Mouse (Mus musculus): ENCODE results near the gene Nup88.

Gene Nup88

DNA sequence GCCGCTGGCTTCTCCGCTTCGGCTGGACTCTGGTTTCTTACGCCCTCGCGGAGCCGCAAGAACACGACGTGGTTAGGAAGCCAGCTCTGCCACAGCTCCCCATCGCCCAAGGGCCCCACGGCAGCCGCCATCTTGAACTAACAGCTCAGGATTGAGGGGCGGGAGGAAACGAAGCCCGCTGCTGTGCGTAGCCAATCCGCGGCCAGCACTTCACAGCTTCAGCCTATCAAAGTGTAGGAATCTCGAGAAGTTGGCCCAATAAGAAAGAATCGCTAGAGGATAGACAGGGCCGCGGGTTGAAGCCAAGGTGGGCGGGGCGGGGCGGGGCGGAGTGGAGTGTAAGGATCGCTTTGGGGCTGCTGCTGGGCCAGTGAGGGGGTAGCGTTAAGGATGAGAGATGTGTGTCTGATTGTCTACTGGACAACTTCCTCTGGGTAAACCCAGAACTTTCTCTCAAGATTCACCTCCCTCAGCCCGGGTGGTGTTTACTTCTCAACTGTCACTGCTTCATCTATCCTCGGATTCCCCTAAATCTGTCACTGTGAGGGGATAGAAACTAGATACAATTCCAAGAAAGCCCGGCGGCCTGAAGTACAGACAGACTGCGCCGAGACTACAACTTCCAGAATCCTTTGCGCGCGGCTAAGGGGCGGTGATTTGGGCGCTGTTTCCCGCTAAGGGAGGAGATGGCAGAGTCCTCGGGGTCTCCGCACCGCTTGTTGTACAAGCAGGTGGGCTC is at the start of gene Nup88, which contains the start of gene Rpain:
Gene Nup88, minus strand, starts transcription at position 153 of the 739 bp plus-strand sequence.
Gene Rpain, plus strand, starts transcription at position 393 of the 739 bp plus-strand sequence.
- DNase-seq (ENCODE audit: low spot score) = peak; percentile 92

DNA sequence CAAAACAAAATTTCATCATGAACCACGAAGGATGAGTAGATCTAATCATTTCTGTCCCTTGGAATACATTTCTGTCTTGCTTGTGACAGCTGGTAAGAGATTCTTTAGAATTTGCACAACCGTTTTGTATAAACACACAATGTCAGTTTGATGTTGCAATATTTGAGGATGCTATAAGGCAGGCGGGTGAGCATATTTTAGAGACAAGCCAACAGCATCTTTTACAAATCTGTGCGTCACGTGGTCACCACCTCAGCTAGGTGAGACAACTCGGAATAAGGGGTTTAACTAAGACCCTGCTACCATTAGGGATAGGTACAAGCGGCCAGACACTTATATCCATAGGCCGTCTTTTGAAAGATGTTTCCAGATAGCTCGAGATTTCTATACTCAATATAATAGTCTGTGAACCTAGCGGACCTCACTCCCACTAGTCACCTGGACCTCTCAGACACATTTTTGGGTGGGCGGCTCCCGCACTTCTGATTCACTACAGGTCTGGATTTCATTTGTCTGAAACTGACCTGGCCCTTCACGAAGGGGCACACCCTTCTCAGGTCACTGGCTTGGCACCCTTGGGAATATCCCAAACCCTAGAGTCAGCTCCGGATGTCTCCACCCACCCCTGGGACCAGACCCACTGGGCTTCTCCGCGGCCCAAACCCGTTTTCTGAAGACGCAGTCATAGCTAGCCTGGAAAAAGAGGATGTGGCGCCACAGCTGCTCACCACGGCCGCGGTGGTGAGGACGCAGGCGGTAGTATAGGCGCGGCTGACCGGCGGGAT is 48.8 kb upstream of the Nup88 start:
- DNase-seq (ENCODE audit: low spot score) = no peak

DNA sequence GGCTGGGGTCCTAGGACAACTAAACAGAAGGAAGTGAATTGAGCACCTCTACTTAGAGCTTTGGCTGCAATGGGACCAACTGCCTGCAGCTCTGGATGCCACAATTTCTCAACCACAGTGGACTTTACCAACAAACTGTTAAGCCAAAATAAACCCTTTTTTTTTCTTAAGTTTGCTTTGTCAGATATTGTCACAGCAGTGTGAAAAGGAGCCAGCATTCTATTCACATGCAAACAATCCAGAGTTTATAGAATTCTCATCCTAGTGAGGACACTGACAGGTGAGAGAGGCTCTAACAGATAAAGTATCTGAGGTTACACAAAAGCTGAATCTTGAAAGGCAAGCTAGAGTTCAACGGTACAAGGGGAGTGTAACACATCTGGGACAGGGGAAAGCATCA is 47.3 kb upstream of the Nup88 start:
- DNase-seq (ENCODE audit: low spot score) = no peak

DNA sequence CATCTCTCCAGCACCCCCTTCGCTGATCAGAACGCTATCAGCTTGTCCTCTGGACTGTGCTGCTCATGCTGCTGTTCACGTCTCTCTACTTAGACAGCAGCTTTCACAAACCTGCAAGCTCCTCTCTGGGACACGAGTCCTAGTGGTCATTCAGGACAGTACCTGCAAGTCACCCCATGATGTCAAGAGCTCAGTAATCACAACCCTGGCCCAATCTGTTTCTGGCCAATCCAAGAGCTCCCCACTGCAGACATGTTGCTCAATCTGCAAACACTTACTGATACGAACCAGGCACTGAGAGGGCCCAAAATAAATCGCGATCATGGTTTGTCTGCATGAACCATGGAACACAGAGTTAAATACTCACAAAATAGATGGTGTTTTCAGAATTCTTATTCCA is 43.0 kb upstream of the Nup88 start:
- no peak for DNase-seq (ENCODE audit: low spot score)

DNA sequence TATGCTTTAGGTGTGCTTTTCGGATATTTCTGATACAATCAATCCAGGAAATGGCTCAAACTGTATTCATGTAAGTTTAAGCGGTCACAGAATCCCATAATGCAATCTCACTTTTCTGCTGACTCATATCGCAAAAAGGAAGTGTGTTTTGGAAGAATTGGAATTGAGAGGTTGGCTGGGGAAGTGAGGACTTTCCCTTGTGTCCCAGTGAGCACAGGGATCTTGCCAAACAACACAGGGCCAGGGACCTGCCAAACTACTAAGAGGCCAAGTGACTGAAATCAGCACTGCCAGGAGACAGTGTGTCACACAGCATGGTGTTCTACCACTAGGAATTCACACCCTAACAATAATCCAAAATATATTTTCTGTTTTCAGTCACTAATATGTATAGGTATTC is 38.5 kb upstream of the Nup88 start:
- no peak for DNase-seq (ENCODE audit: low spot score)

DNA sequence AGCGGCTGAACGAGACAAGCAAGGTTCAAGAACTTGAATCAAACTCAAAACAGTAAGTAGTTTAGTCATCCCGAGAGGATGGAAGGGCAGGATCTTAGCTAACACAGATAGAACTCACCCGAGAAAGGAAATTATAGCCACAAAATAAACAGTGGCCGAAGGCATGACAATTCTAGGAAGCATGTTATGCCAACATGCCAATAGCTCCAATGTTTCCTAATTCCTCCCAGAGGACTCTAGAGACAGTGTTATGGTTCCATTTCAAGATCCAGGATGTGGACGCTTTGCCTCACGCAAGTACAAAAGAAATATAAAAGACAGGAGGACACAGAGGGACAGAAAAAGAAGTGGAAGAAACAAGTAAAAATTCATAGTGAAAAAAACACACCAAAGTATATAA is 38.1 kb upstream of the Nup88 start:
- no peak for DNase-seq (ENCODE audit: low spot score)

DNA sequence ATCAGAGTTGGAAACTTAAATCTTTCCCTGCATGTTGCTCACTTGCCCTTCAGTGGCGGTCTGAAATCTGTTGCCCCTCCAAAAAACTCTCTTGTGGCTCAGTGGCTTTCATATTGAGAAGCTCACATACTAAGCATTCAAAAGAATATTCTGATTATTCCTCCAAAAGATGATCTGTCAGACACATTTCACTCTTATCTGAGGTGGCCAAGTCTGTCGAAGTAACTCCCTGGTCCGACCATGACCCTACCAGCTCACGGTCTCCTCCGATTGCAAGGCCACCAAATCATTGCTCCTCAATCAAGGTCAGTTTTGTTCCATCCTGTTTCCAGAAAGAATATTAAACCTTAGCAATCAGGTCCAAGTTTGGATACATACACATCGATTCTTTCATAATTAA is 37.3 kb upstream of the Nup88 start:
- no peak for DNase-seq (ENCODE audit: low spot score)

DNA sequence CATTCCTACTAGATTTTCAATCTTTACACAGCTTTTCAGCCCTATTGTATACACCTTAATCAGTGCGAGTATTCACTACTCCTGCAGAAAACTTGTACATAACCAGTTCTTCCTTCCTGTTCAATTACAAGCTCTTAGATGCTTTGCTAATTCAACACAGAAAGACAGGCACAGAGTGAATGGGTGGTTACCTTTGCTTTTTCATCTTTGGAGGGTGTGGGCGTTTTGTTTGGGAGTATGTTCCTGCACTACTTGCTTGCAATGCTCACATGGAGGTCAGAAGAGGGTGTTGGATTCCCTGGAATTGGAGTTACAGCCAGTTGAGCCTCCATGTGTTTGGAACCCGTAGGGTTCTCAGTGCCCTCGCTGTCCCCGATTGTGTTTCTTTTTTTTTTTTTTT is 35.3 kb upstream of the Nup88 start:
- DNase-seq (ENCODE audit: low spot score) = no peak

DNA sequence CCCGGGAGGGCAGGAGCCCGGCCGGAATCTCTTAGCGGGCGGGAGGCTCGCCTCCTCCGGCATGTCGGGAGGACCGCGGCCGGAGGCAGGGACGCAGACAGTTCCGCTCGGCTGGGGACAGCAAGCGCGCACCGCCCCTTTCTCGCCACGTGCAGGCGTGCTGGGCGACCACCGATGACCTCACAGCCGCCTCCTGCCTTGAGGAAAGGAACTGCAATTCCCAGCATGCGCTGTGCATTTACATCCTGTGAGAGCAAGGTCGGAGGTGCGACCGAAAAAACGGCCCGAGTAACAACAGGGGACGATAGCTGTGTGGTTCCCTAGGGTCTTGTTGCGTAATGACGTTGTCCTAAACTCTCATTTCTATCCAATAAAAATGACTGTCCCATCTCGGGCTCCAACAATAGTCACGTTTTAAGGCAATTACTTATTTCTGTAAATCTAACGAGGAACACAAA is 34.6 kb upstream of the Nup88 start, which contains the start of gene Dhx33:
Gene Dhx33, minus strand, starts transcription at position 122 of the 458 bp plus-strand sequence.
- peak; percentile 96 for DNase-seq (ENCODE audit: low spot score)

DNA sequence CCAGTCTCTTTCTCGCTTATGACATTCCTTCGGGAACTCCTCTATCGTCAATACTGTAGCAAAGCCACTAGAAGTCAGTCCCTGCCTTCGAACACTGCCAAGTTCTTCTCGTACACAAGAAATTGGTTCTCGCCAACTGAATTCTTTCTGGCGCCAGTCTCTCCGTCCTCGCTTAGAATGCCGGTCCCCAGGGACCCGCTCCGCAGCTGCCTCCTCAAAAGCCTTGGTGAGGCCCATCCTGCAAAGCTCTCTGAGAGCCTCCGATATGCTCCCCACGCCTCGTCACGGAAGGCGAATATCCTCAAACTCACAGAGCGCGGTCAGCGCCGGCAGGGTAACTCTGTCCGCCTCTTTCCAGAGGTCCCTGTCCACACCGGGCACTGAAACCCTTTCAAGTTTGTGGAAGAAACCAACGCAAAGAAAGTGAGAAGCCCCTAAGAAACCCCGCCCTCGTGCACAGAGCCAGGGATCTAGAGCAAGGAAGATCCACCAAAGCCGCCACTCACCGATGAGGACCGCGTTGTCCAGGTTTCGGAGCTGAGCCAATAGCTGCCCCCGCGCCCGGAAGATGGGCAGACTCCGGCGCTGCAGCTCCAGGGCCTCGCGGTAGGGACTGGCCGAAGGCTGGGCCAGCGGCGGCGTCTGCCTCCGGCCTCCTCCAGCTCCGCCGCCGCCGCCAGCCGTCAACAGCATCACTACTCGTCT is 34.0 kb upstream of the Nup88 start:
- no peak for DNase-seq (ENCODE audit: low spot score)

DNA sequence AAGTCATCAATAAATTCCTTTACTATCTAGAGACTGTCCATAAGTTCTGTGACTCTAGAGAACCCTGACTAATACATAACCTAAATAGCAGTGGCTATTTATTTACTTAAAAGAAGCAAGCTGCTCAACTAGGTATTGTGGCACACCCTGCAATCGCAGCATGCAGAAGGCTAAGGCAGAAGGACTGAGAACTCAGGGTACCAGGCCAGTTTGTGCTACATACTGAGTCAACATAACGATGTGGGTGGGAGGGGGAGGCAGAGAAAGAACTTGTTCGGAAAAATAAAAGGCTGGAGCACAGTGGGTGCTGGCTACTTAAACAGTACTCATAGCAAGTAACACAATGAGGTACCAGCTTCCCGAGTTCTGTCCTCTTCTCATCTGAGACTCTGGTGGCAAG is 31.4 kb upstream of the Nup88 start:
- no peak for DNase-seq (ENCODE audit: low spot score)

DNA sequence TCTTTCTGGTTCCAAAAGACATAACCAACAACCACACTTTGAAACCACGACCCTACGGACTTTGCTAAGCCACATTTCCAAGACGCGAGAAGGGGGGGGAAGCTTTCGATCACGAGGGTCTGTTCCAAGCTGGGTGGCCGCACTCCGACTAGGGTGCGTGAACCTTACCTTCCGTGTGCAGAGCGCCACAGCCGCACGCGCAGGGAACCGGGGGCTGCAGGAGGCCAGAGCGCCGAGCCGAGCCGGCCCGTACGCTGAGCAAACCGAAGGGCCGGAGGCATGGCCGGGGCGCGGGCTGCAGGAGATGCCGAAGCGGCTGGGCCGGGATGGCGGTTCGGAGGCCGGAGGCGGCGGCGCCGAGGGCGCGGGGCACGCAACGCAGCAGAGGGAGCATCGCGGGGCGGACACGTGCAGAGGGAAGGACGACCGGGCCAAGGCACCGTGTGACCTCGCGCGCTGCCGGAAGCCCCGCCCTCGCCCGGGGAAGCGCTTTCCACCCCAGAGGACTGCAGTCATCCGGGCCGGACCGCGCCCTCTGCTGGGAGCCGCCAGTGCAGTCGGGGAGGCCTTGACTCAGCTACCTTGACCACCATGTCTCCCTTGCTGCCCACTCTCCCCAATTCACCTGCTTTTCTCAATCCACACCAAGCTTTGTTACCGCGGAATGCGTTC is 12.9 kb upstream of the Nup88 start, which contains the start of gene C1qbp:
Gene C1qbp, minus strand, starts transcription at position 470 of the 672 bp plus-strand sequence.
- peak; percentile 96 for DNase-seq (ENCODE audit: low spot score)

DNA sequence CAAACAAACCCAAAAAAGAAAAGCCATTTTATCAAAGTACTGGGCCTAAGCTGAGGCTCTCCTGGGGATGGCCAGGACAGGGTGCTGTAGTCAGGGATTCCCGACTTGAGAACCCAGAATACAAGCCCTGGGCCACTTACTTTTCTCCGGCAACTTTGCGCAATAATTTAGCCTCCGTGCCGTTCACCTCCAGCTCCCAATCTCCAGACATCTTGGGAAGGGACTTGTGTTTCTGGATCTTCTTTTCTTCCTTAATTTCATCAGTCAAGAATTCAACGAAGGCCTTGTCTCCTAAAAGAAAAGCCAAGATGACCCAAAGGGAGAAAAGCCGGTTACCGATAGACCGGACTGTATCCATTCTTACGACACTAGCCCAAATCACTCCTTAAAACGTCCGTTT is 12.3 kb upstream of the Nup88 start:
- no peak for DNase-seq (ENCODE audit: low spot score)

DNA sequence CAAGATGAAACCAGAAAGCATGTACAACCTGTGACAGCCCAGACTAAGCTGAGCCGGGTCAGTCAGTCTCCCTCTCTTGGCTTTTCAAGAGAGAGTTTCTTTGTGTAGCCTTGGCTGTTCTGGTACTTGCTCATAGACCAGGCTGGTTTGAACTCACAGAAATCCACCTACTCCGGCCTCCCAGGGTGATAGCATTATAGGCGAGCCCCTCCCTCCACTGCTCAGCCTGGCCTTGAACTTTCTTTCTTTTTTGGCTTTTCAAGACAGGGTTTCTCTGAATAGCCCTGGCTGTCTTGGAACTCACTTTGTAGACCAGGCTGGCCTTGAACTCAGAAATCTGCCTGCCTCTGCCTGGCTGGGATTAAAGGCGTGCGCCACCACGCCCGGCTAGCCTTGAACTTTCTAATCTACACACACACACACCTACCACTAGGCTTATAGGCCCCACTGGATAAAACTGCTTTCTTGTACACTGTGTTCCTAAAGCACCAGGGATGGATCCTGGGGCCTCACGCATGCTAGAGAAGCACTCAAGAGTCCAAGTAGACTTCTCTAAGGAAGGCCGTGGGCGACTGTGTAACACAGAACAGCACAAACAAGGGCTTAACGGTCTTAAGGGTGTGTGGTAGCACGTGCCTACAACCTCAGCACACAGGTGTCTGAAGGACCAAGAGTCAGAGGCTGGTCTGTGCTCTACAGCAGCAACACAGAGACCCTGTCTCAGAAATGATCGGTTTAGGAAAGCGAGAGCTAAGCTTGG is 11.2 kb upstream of the Nup88 start:
- DNase-seq (ENCODE audit: low spot score) = no peak

DNA sequence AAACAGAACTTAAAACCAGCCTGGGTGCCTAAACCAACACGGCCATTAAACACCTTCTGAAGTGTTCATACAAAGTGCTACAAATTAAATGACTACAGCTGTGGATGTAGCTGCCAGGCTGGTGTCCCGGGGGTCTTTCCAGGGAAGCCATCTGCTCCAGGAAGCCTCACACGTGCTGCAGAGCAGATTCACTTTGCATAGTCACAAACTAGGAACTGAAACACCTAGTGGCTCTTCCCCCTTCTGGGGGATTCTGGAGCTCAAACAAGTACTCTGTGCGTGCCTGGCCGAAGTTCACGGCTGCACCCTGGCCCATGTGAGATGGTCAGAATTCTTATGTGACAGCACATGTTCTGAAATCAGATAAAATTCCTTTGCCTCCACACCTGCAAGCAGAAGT is 10.5 kb upstream of the Nup88 start:
- no peak for DNase-seq (ENCODE audit: low spot score)

DNA sequence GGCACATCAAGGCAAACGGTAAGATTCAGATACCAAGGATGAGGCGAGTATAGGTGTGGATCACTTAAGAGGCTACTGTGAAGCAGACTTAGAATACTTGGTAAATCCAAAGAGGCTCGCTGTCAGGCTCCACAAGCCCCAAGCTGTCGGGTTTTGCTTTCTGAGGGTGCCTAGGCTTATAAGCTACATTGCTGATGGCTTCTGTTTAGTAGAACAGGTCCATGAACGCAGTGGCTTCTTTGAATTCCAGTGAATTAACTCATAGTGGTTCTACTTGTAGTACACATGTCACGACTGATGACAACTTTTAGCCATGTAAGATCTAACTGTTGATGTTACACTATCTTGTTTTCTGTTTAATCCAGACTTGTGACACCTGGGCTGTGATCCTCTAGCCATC is 7.5 kb upstream of the Nup88 start:
- no peak for DNase-seq (ENCODE audit: low spot score)

DNA sequence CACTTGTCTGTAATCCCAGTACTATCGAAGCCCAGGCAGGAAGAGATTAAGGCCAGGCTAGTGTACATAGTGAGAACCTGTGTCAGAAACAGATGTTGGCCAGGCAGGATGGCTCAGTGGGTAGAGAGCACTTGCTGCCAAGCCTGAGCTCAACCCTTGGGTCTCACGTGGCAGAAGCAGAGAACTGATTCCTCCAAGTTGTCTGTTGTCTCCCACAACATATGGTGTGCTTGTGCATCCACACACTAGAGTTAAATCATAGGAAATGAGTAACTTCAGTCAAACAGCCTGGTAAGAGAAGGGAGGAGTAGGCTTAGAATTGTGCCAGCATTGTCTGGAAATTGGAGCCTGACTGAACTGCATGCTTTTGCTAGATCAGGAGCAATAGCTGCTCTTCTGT is 5.4 kb upstream of the Nup88 start:
- DNase-seq (ENCODE audit: low spot score) = no peak

DNA sequence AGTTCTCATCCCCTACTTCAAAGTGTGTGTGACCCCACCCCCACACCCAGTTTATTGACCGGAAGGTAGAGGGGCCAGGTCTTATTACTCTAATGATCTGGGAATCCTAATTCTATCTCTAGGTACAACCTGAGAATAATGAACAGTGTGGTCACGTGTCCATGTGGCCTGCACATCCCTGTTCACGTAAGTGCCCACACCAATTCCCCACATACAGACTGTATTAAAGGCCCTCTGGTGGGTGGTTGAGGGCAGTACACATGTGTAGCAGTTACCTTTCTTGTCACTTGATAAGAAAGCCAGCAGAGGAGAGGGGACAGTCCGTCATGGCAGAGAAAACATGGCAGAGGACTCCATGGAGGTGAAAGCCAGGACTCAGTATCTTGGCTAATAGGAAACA is 4.2 kb upstream of the Nup88 start:
- no peak for DNase-seq (ENCODE audit: low spot score)

DNA sequence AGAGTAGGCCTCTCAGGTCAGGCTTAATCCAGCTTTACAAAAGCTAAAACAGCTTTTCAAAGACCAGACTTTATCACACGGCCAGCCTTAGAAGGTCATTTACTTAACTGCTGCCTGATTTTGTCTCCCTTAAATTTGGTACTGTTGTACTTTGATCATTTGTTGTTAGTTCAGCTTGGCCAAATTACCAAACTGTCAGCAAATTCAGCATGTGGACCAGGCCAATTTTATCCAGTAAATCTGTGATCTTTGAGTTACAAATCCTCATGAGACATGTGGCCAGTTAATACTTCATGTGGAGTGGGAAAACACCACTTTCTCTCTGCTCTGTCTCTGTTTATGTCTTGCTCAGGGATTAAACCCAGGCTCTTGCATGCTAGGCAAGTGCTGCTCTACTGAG is 2.8 kb upstream of the Nup88 start:
- DNase-seq (ENCODE audit: low spot score) = no peak

DNA sequence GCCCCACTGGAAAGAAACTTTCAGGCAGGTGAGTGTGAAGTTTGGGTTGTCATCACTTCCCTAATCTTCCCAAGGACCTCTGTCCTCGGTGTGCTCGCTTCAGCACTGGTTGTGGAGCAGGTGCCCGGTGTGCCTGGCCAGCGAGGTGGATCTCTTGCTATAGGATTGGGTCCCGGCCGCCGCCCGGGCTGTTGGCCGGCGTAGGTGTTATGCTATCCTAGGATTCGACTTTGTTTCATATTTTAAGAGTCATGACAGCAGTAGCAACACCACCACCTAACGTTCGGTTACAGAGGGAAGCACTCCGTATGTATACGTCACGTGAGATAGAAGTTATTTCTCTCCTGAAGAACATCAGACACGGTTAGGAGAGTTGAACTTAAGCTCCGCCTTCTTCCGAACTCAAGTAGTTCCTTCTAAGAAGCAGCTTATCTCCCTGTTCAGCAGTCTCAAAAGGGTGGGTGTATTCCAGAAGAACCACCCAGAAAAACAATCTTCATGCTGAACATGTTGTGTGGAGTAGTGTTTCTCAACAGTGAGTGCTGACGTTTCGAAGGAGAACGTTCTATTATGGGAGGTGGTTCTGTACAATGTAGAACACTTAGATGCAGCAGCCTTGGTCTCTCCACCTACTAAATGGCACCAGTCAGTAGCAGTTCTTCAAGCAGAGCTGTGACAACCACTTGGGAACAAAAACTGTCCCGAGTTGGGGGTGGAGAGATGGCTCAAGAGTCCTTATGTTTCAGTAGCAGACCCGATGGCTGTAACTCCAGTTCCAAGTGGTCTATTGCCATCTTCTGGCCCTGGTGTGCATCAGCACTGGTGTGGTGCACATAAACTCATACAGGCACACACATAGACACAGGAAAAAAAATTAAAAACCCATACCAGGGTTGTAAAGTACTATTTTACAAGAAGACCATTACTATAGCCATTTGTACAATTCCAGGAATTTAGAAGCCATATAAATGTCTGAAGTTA is 1.1 kb upstream of the Nup88 start:
- DNase-seq (ENCODE audit: low spot score) = no peak
